Comparison of ENCODE assay signal across 9 mouse cellular contexts in genomic region chr19:25505360-25506196, GRCm38 (mm10). TPM values are rescaled to one million over a fixed set of nuclear protein-coding genes. Genes with fewer than 3 reads are reported as not detected.
A peak's percentile ranks its signal among the peaks of the same experiment; 100 is the strongest.
DNase-seq lines count a peak whose midpoint lies in the region; ATAC-seq and TF ChIP-seq lines count a peak whose summit lies in the region.
"Had no signal": no experiment of that assay in that cellular context is flagged by ENCODE, and none has a peak within 500 bp of the region (broad histone marks: within the 10 kb centered on the region; RNA-seq: fewer than 3 reads in every experiment).

Gene Dmrt1, plus strand, starts transcription at chr19:25505618.

- peak; percentile 50 for ATAC-seq in forebrain, postnatal 0 days
- ATAC-seq in liver, embryonic 13.5 days (ENCODE audit: low read depth) = no peak
- ATAC-seq in stomach, postnatal 0 days (ENCODE audit: low FRiP score, low TSS enrichment) = no peak
- ATAC-seq in erythroid progenitor cell, adult 5-6 weeks (replicated peaks; ENCODE audit: low FRiP score, poor library complexity, severe bottlenecking) = no peak

- DNase-seq in frontal cortex, postnatal 36 days (ENCODE audit: low spot score in 2 of 2) = peak; percentile 1 to 2
- no peak for DNase-seq in frontal cortex, adult 2 months (ENCODE audit: extremely low spot score in 1 of 2, low spot score in 1 of 2)
- DNase-seq in ES-E14 (ENCODE audit: low read depth, low spot score) = peak; percentile 35
- peak; percentile 21 for DNase-seq in forebrain, postnatal 0 days
- no peak for DNase-seq in liver, embryonic 13.5 days
- peak; percentile 23 for DNase-seq in stomach, postnatal 0 days (ENCODE audit: low spot score)
- no peak for DNase-seq in left cerebral cortex, postnatal 4 days

- H3K4me3 ChIP-seq in ES-E14 (ENCODE audit: insufficient read depth in 1 of 2, low read depth in 1 of 2, low read length in 2 of 2, poor library complexity in 1 of 2, severe bottlenecking in 1 of 2) = peak within 1 kb of the TSS; percentile 66 to 73
- peak within 1 kb of the TSS; percentile 18 for H3K4me3 ChIP-seq in forebrain, postnatal 0 days (ENCODE audit: low read depth, low read length)
- H3K4me3 ChIP-seq in liver, embryonic 13.5 days (replicated peaks) = peak within 1 kb of the TSS; percentile 32
- H3K4me3 ChIP-seq in stomach, postnatal 0 days (ENCODE audit: low read depth, low read length) = peak within 1 kb of the TSS; percentile 27
- H3K4me3 ChIP-seq: erythroblast, embryonic 14.5 days had no signal

- peak within 1 kb of the TSS; percentile 35 for H3K4me2 ChIP-seq in forebrain, postnatal 0 days (ENCODE audit: low read depth)
- H3K4me2 ChIP-seq in liver, embryonic 13.5 days = peak within 1 kb of the TSS; percentile 43
- H3K4me2 ChIP-seq in stomach, postnatal 0 days (replicated peaks; ENCODE audit: low read depth) = peak within 1 kb of the TSS; percentile 37

- H3K27ac ChIP-seq in ES-E14 (ENCODE audit: insufficient read depth, low read depth, low read length, poor library complexity, severe bottlenecking) = no peak within 1 kb of the TSS
- no peak within 1 kb of the TSS for H3K27ac ChIP-seq in forebrain, postnatal 0 days (ENCODE audit: low read depth, low read length)
- H3K27ac ChIP-seq in liver, embryonic 13.5 days = no peak within 1 kb of the TSS
- no peak within 1 kb of the TSS for H3K27ac ChIP-seq in stomach, postnatal 0 days (replicated peaks)

- no peak for TF ChIP-seq CTCF in forebrain, postnatal 0 days (IDR thresholded peaks at IDR 0.05; ENCODE audit: low read depth)
- TF ChIP-seq CTCF in stomach, postnatal 0 days (IDR thresholded peaks at IDR 0.05; ENCODE audit: low read depth) = no peak

- intact Hi-C loops in left cerebral cortex, postnatal 4 days (cut with DNase I) = no loop called here

- peaks cover 4% of the 10 kb centered on the region; the same call in 1 of the 2 replicates for H3K36me3 ChIP-seq in ES-E14 (ENCODE audit: control insufficient read depth, insufficient read depth, low read length, poor library complexity, severe bottlenecking)
- H3K36me3 ChIP-seq in forebrain, postnatal 0 days (ENCODE audit: insufficient read depth) = no peaks in the 10 kb centered on the region
- H3K36me3 ChIP-seq in liver, embryonic 13.5 days = no peaks in the 10 kb centered on the region
- H3K36me3 ChIP-seq in stomach, postnatal 0 days (ENCODE audit: control insufficient read depth, insufficient read depth, low read length) = no peaks in the 10 kb centered on the region

- H3K9me3 ChIP-seq in ES-E14 (ENCODE audit: control insufficient read depth, insufficient read depth, low read depth, low read length) = no peaks in the 10 kb centered on the region
- no peaks in the 10 kb centered on the region for H3K9me3 ChIP-seq in forebrain, postnatal 0 days (ENCODE audit: low read length)
- no peaks in the 10 kb centered on the region for H3K9me3 ChIP-seq in liver, embryonic 13.5 days (replicated peaks)
- H3K9me3 ChIP-seq in stomach, postnatal 0 days (ENCODE audit: control insufficient read depth, low read length) = no peaks in the 10 kb centered on the region; the same call in 1 of the 2 replicates

- peaks cover 0 to 8% of the 10 kb centered on the region in 2 experiments; a peak in 2 of 4 replicates for H3K4me1 ChIP-seq in ES-E14 (ENCODE audit: control insufficient read depth in 2 of 2, insufficient read depth in 2 of 2, low read length in 2 of 2, poor library complexity in 1 of 2)
- H3K4me1 ChIP-seq in forebrain, postnatal 0 days (ENCODE audit: insufficient read depth) = peaks cover 9% of the 10 kb centered on the region; the same call in 1 of the 2 replicates
- H3K4me1 ChIP-seq in liver, embryonic 13.5 days (replicated peaks) = peaks cover 6% of the 10 kb centered on the region; the same call in 1 of the 2 replicates
- H3K4me1 ChIP-seq in stomach, postnatal 0 days (replicated peaks; ENCODE audit: control insufficient read depth, insufficient read depth) = no peaks in the 10 kb centered on the region

- 2% methylated on average over 64 of the region's 64 CpGs for WGBS in forebrain, postnatal 0 days
- 2% methylated on average over 64 of the region's 64 CpGs for WGBS in liver, embryonic 13.5 days (ENCODE audit: insufficient replicate concordance)
- under 1% methylated on average over 63 of the region's 64 CpGs for WGBS in stomach, postnatal 0 days

- in situ Hi-C loops in ES-E14 (cut with MboI; ENCODE audit: low sequenced_read_pairs in 2 of 2, unreplicated experiment in 2 of 2) = no loop called here

- peaks cover 50% of the 10 kb centered on the region for H3K27me3 ChIP-seq in forebrain, postnatal 0 days (ENCODE audit: insufficient read depth, low read length)
- H3K27me3 ChIP-seq in liver, embryonic 13.5 days = peaks cover 71% of the 10 kb centered on the region
- peaks cover 16% of the 10 kb centered on the region for H3K27me3 ChIP-seq in stomach, postnatal 0 days (ENCODE audit: control insufficient read depth, insufficient read depth, low read length)

- no peak for TF ChIP-seq EP300 in stomach, postnatal 0 days (optimal IDR thresholded peaks at IDR 0.05)

- H3K9ac ChIP-seq in ES-E14 (ENCODE audit: insufficient read depth, low read depth, low read length, poor library complexity, severe bottlenecking) = peak within 1 kb of the TSS; percentile 75
- H3K9ac ChIP-seq in forebrain, postnatal 0 days = no peak within 1 kb of the TSS
- no peak within 1 kb of the TSS for H3K9ac ChIP-seq in liver, embryonic 13.5 days
- no peak within 1 kb of the TSS for H3K9ac ChIP-seq in stomach, postnatal 0 days (ENCODE audit: low read length)

TF ChIP-seq in ES-E14, 5 proteins besides CTCF, POLR2A, EP300 and RAD21:
- TF ChIP-seq ZC3H11A (IDR thresholded peaks at IDR 0.05; ENCODE audit: borderline replicate concordance, low read depth, low read length) (no peak), CHD2 (IDR thresholded peaks at IDR 0.05; ENCODE audit: low read depth, low read length) (no peak), MAFK (IDR thresholded peaks at IDR 0.05; ENCODE audit: insufficient read depth, low read depth, low read length) (no peak), ZNF384 (IDR thresholded peaks at IDR 0.05; ENCODE audit: low read depth, low read length) (no peak), HCFC1 (IDR thresholded peaks at IDR 0.05; ENCODE audit: borderline replicate concordance, insufficient read depth, low read length) (no peak)

RNA-seq across cellular contexts. Expression of gene Dmrt1, which starts in this region (rescaled TPM):
- polyA plus RNA-seq in frontal cortex, adult 2 months (2012; rRNA removed) = not detected in 2 replicates
- 7.9 and 12.3 TPM in 2 replicates for total RNA-seq in ES-E14 (2012; rRNA removed)
- not detected in 2 replicates for total RNA-seq in forebrain, postnatal 0 days (2014; rRNA removed)
- not detected in 2 replicates for polyA plus RNA-seq in forebrain, postnatal 0 days (2015; fragmentation: Nextera tagmentation; extraction: Ambion mirVana)
- not detected in 2 replicates for polyA plus RNA-seq in liver, embryonic 13.5 days (2015; fragmentation: Nextera tagmentation; extraction: Ambion mirVana)
- polyA plus RNA-seq in stomach, postnatal 0 days (2015; fragmentation: Nextera tagmentation; extraction: Ambion mirVana) = not detected in 2 replicates
- total RNA-seq in left cerebral cortex, postnatal 4 days (2021) = not detected
- total RNA-seq in erythroid progenitor cell, adult 5-6 weeks (2015; ENCODE audit: low replicate concordance) = not detected in 2 replicates
- not detected in 2 replicates for total RNA-seq in erythroid progenitor cell, adult 5-6 weeks (2017; ENCODE audit: low replicate concordance)
- polyA plus RNA-seq: erythroblast, embryonic 14.5 days had no signal

Comparison
In these comparisons a context has a peak if more than half of its experiments do, and no peak if none do; other contexts are left out.
1. DNase-seq: peak in frontal cortex, postnatal 36 days (2 of 2) and ES-E14 (single experiment); none in frontal cortex, adult 2 months (0 of 2), liver, embryonic 13.5 days (single experiment) and left cerebral cortex, postnatal 4 days (single experiment).
2. Peak in DNase-seq, ATAC-seq, H3K4me3 ChIP-seq and H3K4me2 ChIP-seq in forebrain, postnatal 0 days; RNA of the gene not detected or under 1 TPM.
3. Peak in DNase-seq, H3K4me3 ChIP-seq and H3K4me2 ChIP-seq in stomach, postnatal 0 days; RNA of the gene not detected or under 1 TPM.
4. H3K4me3 ChIP-seq: peak in every context shown above with its lines; median percentile 70 in ES-E14; 32 in liver, embryonic 13.5 days; 27 in stomach, postnatal 0 days; 18 in forebrain, postnatal 0 days.
5. Peak in every context shown above with its lines, with median percentiles within 50 percentile points of each other: H3K4me2 ChIP-seq.